Mouse (Mus musculus) cerebellum, adult 2 months (tissue): ENCODE measurements at regions not wholly inside any gene's neighbourhood (a gene's known extent, or its start where the extent isn't known, plus 50 kb on each side); places are given as distances from the start of the nearest gene placed in this dataset.

ENCODE experiments used
- CTCF ChIP-seq: fragments of 200-500 bp; IDR thresholded peaks from 2 replicates; pipeline ENCODE4 v1.5.1; 2011; ENCODE audit warnings: low read depth, mild to moderate bottlenecking, control low read depth, low read length, moderate library complexity, borderline replicate concordance; ENCODE audit not compliant: insufficient read depth
- POLR2A ChIP-seq: fragments of 200-500 bp; IDR thresholded peaks from 2 replicates; pipeline ENCODE4 v1.6.1; 2011; ENCODE audit warnings: low read length, control low read depth, borderline replicate concordance; ENCODE audit not compliant: insufficient read depth

- TF ChIP-seq POLR2A (no peak), CTCF (no peak)
Measured at GRCm38 (mm10) chr4:127785786-127786185, 185.0 kb downstream of the CK137956 start.
